Mouse (Mus musculus): Measurements from ENCODE around the gene Gm10382. TPM values are rescaled to one million over a fixed set of nuclear protein-coding genes. Genes with fewer than 3 reads are reported as not detected.
"Not testable (repeated sequence)": the region's sequence is repeated elsewhere in the genome, so short reads cannot be mapped to it uniquely, and the experiment has no call there.

The Gm10382 gene
- polyA plus RNA-seq, 1 experiment from 2014 or later: 0.32 TPM

GRCm38 (mm10) chr5:125389579-125390441 is 688 bp downstream of the Gm10382 start, which contains the start of gene Ubc:
Gene Ubc (minus strand): TSS chr5:125390202.
- Histone ChIP-seq H3K4me3 (peak within 1 kb of the TSS; percentile 78), H3K36me3 (peaks cover 16% of the 10 kb centered on the region), H3K4me2 (peak within 1 kb of the TSS; percentile 87), H3K9ac (peak within 1 kb of the TSS; percentile 97), H3K4me1 (peaks cover 33% of the 10 kb centered on the region), H3K27me3 (no peaks in the 10 kb centered on the region), H3K27ac (peak within 1 kb of the TSS; percentile 97), H3K9me3 (no peaks in the 10 kb centered on the region)
- peak; percentile 45 for ATAC-seq (ENCODE audit: insufficient number of reproducible peaks, low FRiP score, low TSS enrichment, low read depth)
- WGBS: 1% methylated on average over 69 of the region's 69 CpGs

GRCm38 (mm10) chr5:125390906-125391477 is 1.9 kb downstream of the Gm10382 start:
- no peaks in the 10 kb centered on the region for H3K9me3 ChIP-seq
- H3K27ac ChIP-seq: peak overlapping the region; percentile 97
- no peak overlapping the region for H3K4me2 ChIP-seq
- ATAC-seq (ENCODE audit: insufficient number of reproducible peaks, low FRiP score, low TSS enrichment, low read depth): no peak
- H3K27me3 ChIP-seq: no peaks in the 10 kb centered on the region
- H3K9ac ChIP-seq: no peak overlapping the region
- 91% methylated on average over 3 of the region's 3 CpGs for WGBS
- no peak overlapping the region for H3K4me3 ChIP-seq
- peaks cover 4% of the 10 kb centered on the region; the same call in 1 of the 2 replicates for H3K36me3 ChIP-seq
- peaks cover 32% of the 10 kb centered on the region for H3K4me1 ChIP-seq

- H3K36me3 ChIP-seq: 0 out of 2 replicates have a peak, but pooled peaks cover 4% of the 10 kb centered on the region
- H3K4me2 ChIP-seq: no peak overlapping the region
- H3K9ac ChIP-seq: no peak overlapping the region
- H3K27me3 ChIP-seq: no peaks in the 10 kb centered on the region
- H3K4me1 ChIP-seq: peaks cover 32% of the 10 kb centered on the region
- peak overlapping the region; percentile 97 for H3K27ac ChIP-seq
- 59% methylated on average over 5 of the region's 5 CpGs for WGBS
- no peak overlapping the region for H3K4me3 ChIP-seq
- H3K9me3 ChIP-seq: no peaks in the 10 kb centered on the region
- ATAC-seq (ENCODE audit: insufficient number of reproducible peaks, low FRiP score, low TSS enrichment, low read depth): no peak
These were observed 2.5 kb downstream of the Gm10382 start for GRCm38 (mm10) chr5:125391609-125392008.

- H3K4me2 ChIP-seq; H3K36me3 ChIP-seq; H3K27me3 ChIP-seq; H3K4me3 ChIP-seq; ATAC-seq (ENCODE audit: insufficient number of reproducible peaks, low FRiP score, low TSS enrichment, low read depth); H3K9me3 ChIP-seq; H3K9ac ChIP-seq: not testable (repeated sequence)
- Histone ChIP-seq H3K4me1 (peaks cover 32% of the 10 kb centered on the region), H3K27ac (peak overlapping the region; percentile 97)
- WGBS: 92% methylated on average over 4 of the region's 4 CpGs
These were observed 3.1 kb downstream of the Gm10382 start for GRCm38 (mm10) chr5:125392176-125392575.

- H3K9me3 ChIP-seq: no peaks in the 10 kb centered on the region
- H3K4me1 ChIP-seq: peaks cover 32% of the 10 kb centered on the region
- H3K9ac ChIP-seq: no peak overlapping the region
- 0 out of 2 replicates have a peak, but pooled peaks cover 4% of the 10 kb centered on the region for H3K36me3 ChIP-seq
- H3K27me3 ChIP-seq: no peaks in the 10 kb centered on the region
- peak overlapping the region; percentile 57 for H3K4me2 ChIP-seq
- peak overlapping the region; percentile 97 for H3K27ac ChIP-seq
- no peak for ATAC-seq (ENCODE audit: insufficient number of reproducible peaks, low FRiP score, low TSS enrichment, low read depth)
- H3K4me3 ChIP-seq: 0 out of 2 replicates have a peak overlapping the region, but pooled peaks have one; percentile 10
- 17% methylated on average over 1 of the region's 1 CpGs for WGBS
These were observed 3.5 kb downstream of the Gm10382 start for GRCm38 (mm10) chr5:125392618-125392976.

- Histone ChIP-seq H3K4me2 (peak overlapping the region; percentile 57), H3K27me3 (no peaks in the 10 kb centered on the region), H3K9ac (peak overlapping the region; percentile 37; the same call in 1 of the 2 replicates), H3K4me1 (peaks cover 32% of the 10 kb centered on the region), H3K9me3 (no peaks in the 10 kb centered on the region), H3K27ac (peak overlapping the region; percentile 97), H3K4me3 (peak overlapping the region; percentile 40), H3K36me3 (0 out of 2 replicates have a peak, but pooled peaks cover 3% of the 10 kb centered on the region)
- ATAC-seq (ENCODE audit: insufficient number of reproducible peaks, low FRiP score, low TSS enrichment, low read depth): peak; percentile 94
- under 1% methylated on average over 20 of the region's 20 CpGs for WGBS
These were observed 4.0 kb downstream of the Gm10382 start for GRCm38 (mm10) chr5:125392977-125393621.

GRCm38 (mm10) chr5:125393622-125394603 is 4.8 kb downstream of the Gm10382 start:
- H3K4me2 ChIP-seq: peak overlapping the region; percentile 57
- no peaks in the 10 kb centered on the region for H3K36me3 ChIP-seq
- peaks cover 27% of the 10 kb centered on the region for H3K4me1 ChIP-seq
- no peaks in the 10 kb centered on the region for H3K27me3 ChIP-seq
- peak overlapping the region; percentile 40 for H3K4me3 ChIP-seq
- H3K9ac ChIP-seq: peak overlapping the region; percentile 37; the same call in 1 of the 2 replicates
- 10% methylated on average over 21 of the region's 25 CpGs for WGBS
- ATAC-seq (ENCODE audit: insufficient number of reproducible peaks, low FRiP score, low TSS enrichment, low read depth): peak; percentile 36; the same call in 1 of the 2 replicates
- H3K27ac ChIP-seq: peak overlapping the region; percentile 97
- no peaks in the 10 kb centered on the region for H3K9me3 ChIP-seq

GRCm38 (mm10) chr5:125395008-125395407 is 5.9 kb downstream of the Gm10382 start:
- H3K9me3 ChIP-seq: no peaks in the 10 kb centered on the region
- H3K27me3 ChIP-seq: no peaks in the 10 kb centered on the region
- no peak for ATAC-seq (ENCODE audit: insufficient number of reproducible peaks, low FRiP score, low TSS enrichment, low read depth)
- 42% methylated on average over 3 of the region's 3 CpGs for WGBS
- peak overlapping the region; percentile 57 for H3K4me2 ChIP-seq
- peak overlapping the region; percentile 97 for H3K27ac ChIP-seq
- H3K4me1 ChIP-seq: peaks cover 27% of the 10 kb centered on the region
- H3K36me3 ChIP-seq: no peaks in the 10 kb centered on the region
- no peak overlapping the region for H3K4me3 ChIP-seq
- no peak overlapping the region for H3K9ac ChIP-seq

- Histone ChIP-seq H3K36me3 (no peaks in the 10 kb centered on the region), H3K4me1 (peaks cover 3% of the 10 kb centered on the region; the same call in 1 of the 2 replicates), H3K4me3 (no peak overlapping the region), H3K27me3 (no peaks in the 10 kb centered on the region), H3K4me2 (no peak overlapping the region), H3K9me3 (no peaks in the 10 kb centered on the region), H3K9ac (no peak overlapping the region), H3K27ac (no peak overlapping the region)
- 48% methylated on average over 7 of the region's 7 CpGs for WGBS
- ATAC-seq (ENCODE audit: insufficient number of reproducible peaks, low FRiP score, low TSS enrichment, low read depth): no peak
These were observed 11.8 kb downstream of the Gm10382 start for GRCm38 (mm10) chr5:125400903-125401302.

GRCm38 (mm10) chr5:125402476-125402875 is 13.4 kb downstream of the Gm10382 start:
- no peaks in the 10 kb centered on the region for H3K9me3 ChIP-seq
- no peaks in the 10 kb centered on the region for H3K27me3 ChIP-seq
- no peak overlapping the region for H3K4me2 ChIP-seq
- H3K36me3 ChIP-seq: no peaks in the 10 kb centered on the region
- no peak overlapping the region for H3K9ac ChIP-seq
- peaks cover 13% of the 10 kb centered on the region for H3K4me1 ChIP-seq
- WGBS: 54% methylated on average over 10 of the region's 10 CpGs
- no peak overlapping the region for H3K27ac ChIP-seq
- no peak overlapping the region for H3K4me3 ChIP-seq
- no peak for ATAC-seq (ENCODE audit: insufficient number of reproducible peaks, low FRiP score, low TSS enrichment, low read depth)

GRCm38 (mm10) chr5:125402991-125403390 is 13.9 kb downstream of the Gm10382 start:
- Histone ChIP-seq H3K27ac (no peak overlapping the region), H3K27me3 (no peaks in the 10 kb centered on the region), H3K4me1 (peaks cover 15% of the 10 kb centered on the region), H3K36me3 (no peaks in the 10 kb centered on the region), H3K9me3 (no peaks in the 10 kb centered on the region), H3K4me2 (no peak overlapping the region), H3K4me3 (no peak overlapping the region), H3K9ac (no peak overlapping the region)
- WGBS: 61% methylated on average over 6 of the region's 6 CpGs
- no peak for ATAC-seq (ENCODE audit: insufficient number of reproducible peaks, low FRiP score, low TSS enrichment, low read depth)
